Mouse (Mus musculus): ENCODE data around the gene Tnfrsf18. TPM values are rescaled to one million over a fixed set of nuclear protein-coding genes. Genes with fewer than 3 reads are reported as not detected.

Gene Tnfrsf18
- polyA plus RNA-seq, 1 experiment from 2014 or later, result 0.72 TPM

GRCm38 (mm10) chr4:156065156-156065894 lies 39.4 kb downstream of the Tnfrsf18 start:
- DNase-seq (ENCODE audit: extremely low spot score, low spot score), result no peak
- no peaks in the 10 kb centered on the region for H3K27me3 ChIP-seq (ENCODE audit: poor library complexity, severe bottlenecking)
- no peak overlapping the region for H3K27ac ChIP-seq
- no peak overlapping the region for H3K4me3 ChIP-seq
- 88% methylated on average over 10 of the region's 10 CpGs for WGBS
- peaks cover 24% of the 10 kb centered on the region for H3K4me1 ChIP-seq
- H3K9me3 ChIP-seq, result no peaks in the 10 kb centered on the region
- no peaks in the 10 kb centered on the region for H3K36me3 ChIP-seq (replicated peaks)

- no peaks in the 10 kb centered on the region for H3K9me3 ChIP-seq
- H3K27me3 ChIP-seq (ENCODE audit: poor library complexity, severe bottlenecking), result no peaks in the 10 kb centered on the region
- H3K4me3 ChIP-seq, result no peak overlapping the region
- H3K4me1 ChIP-seq, result peaks cover 37% of the 10 kb centered on the region
- no peaks in the 10 kb centered on the region for H3K36me3 ChIP-seq (replicated peaks)
- WGBS, result 72% methylated on average over 5 of the region's 5 CpGs
- no peak overlapping the region for H3K27ac ChIP-seq
- DNase-seq (ENCODE audit: extremely low spot score, low spot score), result no peak
Observed at GRCm38 (mm10) chr4:156067256-156067949, 41.4 kb downstream of the Tnfrsf18 start.

DNA sequence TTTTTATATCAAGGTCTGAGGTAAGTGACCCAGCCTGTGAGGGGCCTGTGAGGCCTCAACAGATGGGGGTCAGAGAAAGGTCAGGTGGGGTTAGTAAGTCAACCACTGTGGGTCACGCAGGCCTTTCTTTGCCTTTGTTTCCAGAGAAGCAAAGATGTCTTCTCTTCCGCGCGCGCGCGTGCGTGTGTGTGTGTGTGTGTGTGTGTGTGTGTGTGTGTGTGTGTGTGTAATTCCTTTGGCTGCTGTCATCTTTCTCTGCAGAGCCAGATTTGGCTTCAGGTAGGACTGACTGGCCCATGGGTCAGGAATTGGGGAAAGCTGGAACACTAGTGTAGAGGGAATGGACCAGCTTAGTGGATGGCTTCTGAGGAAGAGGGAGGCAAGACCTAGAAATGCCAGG lies 43.7 kb downstream of the Tnfrsf18 start:
- no peaks in the 10 kb centered on the region for H3K9me3 ChIP-seq
- peaks cover 24% of the 10 kb centered on the region for H3K4me1 ChIP-seq
- no peaks in the 10 kb centered on the region for H3K36me3 ChIP-seq (replicated peaks)
- no peaks in the 10 kb centered on the region for H3K27me3 ChIP-seq (ENCODE audit: poor library complexity, severe bottlenecking)
- WGBS, result 86% methylated on average over 8 of the region's 8 CpGs
- H3K27ac ChIP-seq, result peak overlapping the region; percentile 80
- no peak for DNase-seq (ENCODE audit: extremely low spot score, low spot score)
- no peak overlapping the region for H3K4me3 ChIP-seq

DNA sequence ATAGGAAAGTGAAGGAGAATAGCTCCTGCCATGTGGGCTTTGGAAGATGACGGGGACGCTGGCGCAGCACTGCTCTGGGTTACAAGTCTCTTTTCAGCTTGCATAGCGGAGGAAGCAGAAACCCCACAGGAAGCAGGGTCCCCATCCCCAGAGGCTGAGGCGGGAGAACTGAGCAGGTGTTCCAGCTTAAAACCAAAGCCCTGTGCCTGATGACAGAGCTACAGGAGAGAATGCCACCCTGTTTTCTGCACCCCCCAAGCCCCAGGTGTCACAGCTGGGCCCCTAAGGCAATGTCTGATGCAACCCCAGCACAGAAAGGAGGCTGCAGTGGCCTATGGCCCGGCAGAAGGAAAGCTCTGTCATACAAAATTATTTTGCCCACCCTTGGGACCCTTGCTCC lies 44.3 kb downstream of the Tnfrsf18 start:
- H3K27me3 ChIP-seq (ENCODE audit: poor library complexity, severe bottlenecking), result 0 out of 2 replicates have a peak, but pooled peaks cover 2% of the 10 kb centered on the region
- no peak overlapping the region for H3K4me3 ChIP-seq
- peaks cover 24% of the 10 kb centered on the region for H3K4me1 ChIP-seq
- DNase-seq (ENCODE audit: extremely low spot score, low spot score), result no peak
- WGBS, result 39% methylated on average over 6 of the region's 6 CpGs
- peak overlapping the region; percentile 80 for H3K27ac ChIP-seq
- H3K36me3 ChIP-seq (replicated peaks), result no peaks in the 10 kb centered on the region
- H3K9me3 ChIP-seq, result no peaks in the 10 kb centered on the region

GRCm38 (mm10) chr4:156070716-156071115 lies 44.8 kb downstream of the Tnfrsf18 start:
- WGBS, result 47% methylated on average over 2 of the region's 2 CpGs
- H3K27ac ChIP-seq, result peak overlapping the region; percentile 80
- DNase-seq (ENCODE audit: extremely low spot score, low spot score), result peak; percentile 28

GRCm38 (mm10) chr4:156076911-156077382 lies 51.0 kb downstream of the Tnfrsf18 start:
- Histone ChIP-seq H3K27ac (peak overlapping the region; percentile 78; the same call in 1 of the 2 replicates), H3K4me1 (peaks cover 22% of the 10 kb centered on the region), H3K4me3 (peak overlapping the region; percentile 59), H3K27me3 (ENCODE audit: poor library complexity, severe bottlenecking) (peaks cover 37% of the 10 kb centered on the region), H3K9me3 (no peaks in the 10 kb centered on the region), H3K36me3 (replicated peaks) (no peaks in the 10 kb centered on the region)
- WGBS, result 11% methylated on average over 8 of the region's 8 CpGs
- no peak for DNase-seq (ENCODE audit: extremely low spot score, low spot score)

More at GRCm38 (mm10) chr4:156070716-156071115, 44.8 kb downstream of the Tnfrsf18 start:
- H3K36me3 ChIP-seq (replicated peaks), result no peaks in the 10 kb centered on the region
- peaks cover 6% of the 10 kb centered on the region; the same call in 1 of the 2 replicates for H3K27me3 ChIP-seq (ENCODE audit: poor library complexity, severe bottlenecking)
- H3K4me1 ChIP-seq, result peaks cover 24% of the 10 kb centered on the region
- H3K9me3 ChIP-seq, result no peaks in the 10 kb centered on the region
- H3K4me3 ChIP-seq, result no peak overlapping the region

DNA sequence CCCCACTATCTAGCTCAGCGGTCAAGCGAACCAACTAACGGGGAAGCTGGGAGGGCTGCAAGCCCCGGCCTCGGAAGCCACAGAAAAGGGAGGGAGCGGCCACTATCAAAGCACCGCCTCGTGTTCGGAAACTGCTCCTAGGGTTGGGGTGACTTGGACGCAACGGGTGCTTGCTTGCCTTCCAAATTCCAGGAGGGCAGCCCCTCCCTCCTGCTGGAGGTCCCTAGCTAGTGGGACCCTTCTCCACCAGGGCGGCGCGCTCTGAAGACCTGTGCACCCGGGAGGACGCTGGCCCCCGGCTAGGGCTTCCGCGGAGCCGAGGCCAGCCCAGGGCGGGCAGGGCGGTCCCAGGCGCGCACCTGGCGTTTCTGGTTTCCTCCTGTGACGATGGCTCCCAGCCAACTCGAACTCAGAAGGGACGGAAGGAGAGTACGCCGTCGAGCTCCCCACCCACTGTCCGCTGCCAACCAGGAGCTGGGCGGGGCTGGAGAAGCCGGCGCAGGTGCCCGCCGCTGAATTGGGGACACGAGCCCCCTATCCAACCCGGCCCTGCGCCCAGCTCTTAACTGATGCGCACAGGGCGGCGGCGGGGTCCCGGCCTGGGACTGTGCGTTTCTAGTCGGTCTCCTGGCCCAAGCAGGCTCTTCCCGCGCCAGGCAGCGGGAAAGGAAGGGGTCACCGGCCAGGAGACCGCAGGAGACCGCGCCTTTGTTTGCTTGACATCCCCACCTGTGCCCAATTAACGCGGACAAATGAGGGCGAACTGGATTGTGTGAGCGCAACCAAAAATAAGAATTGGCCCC lies 51.7 kb downstream of the Tnfrsf18 start:
- H3K27ac ChIP-seq, result peak overlapping the region; percentile 78
- WGBS, result under 1% methylated on average over 58 of the region's 58 CpGs
- no peaks in the 10 kb centered on the region for H3K9me3 ChIP-seq
- peaks cover 27% of the 10 kb centered on the region for H3K4me1 ChIP-seq
- peaks cover 37% of the 10 kb centered on the region for H3K27me3 ChIP-seq (ENCODE audit: poor library complexity, severe bottlenecking)
- peak; percentile 38 for DNase-seq (ENCODE audit: extremely low spot score, low spot score)
- H3K4me3 ChIP-seq, result peak overlapping the region; percentile 59
- no peaks in the 10 kb centered on the region for H3K36me3 ChIP-seq (replicated peaks)

MicroRNAs encoded within 50 kb of the gene (microRNA counts, 519-probe panel; counts per million panel counts)
- microRNA mmu-miR-200a, result 341 counts per million, percentile 65 among the panel's probes with 10 or more counts
- 4,836 counts per million, percentile 83 among the panel's probes with 10 or more counts for microRNA mmu-miR-200b
- microRNA mmu-miR-429, result 4,901 counts per million, percentile 83 among the panel's probes with 10 or more counts

Small RNA genes lying within 50 kb of the gene (microRNA-seq; reads per million reads assigned to microRNA genes)
- gene Mir200a (350 reads per million, percentile 62 among the genes with 10 or more reads in this experiment), gene Mir200b (908 reads per million, percentile 74 among the genes with 10 or more reads in this experiment), gene Mir429 (2,848 reads per million, percentile 85 among the genes with 10 or more reads in this experiment)

Other genes with a start within 250 kb of the Tnfrsf18 start
- gene Tmem88b, start 240.3 kb upstream of the Tnfrsf18 start, polyA plus RNA-seq (2016; fragmentation: Nextera tagmentation; extraction: Ambion mirVana), result 0.24 and 0.27 TPM in 2 replicates
- gene Ankrd65, start 235.7 kb upstream of the Tnfrsf18 start, polyA plus RNA-seq (2016; fragmentation: Nextera tagmentation; extraction: Ambion mirVana), result not detected in 2 replicates
- gene Mrpl20, start 223.3 kb upstream of the Tnfrsf18 start, polyA plus RNA-seq (2016; fragmentation: Nextera tagmentation; extraction: Ambion mirVana), result 253 and 258 TPM in 2 replicates
- gene Ccnl2, start 213.7 kb upstream of the Tnfrsf18 start, polyA plus RNA-seq (2016; fragmentation: Nextera tagmentation; extraction: Ambion mirVana), result 166 and 168 TPM in 2 replicates
- gene Aurkaip1, start 194.9 kb upstream of the Tnfrsf18 start, polyA plus RNA-seq (2016; fragmentation: Nextera tagmentation; extraction: Ambion mirVana), result 165 and 172 TPM in 2 replicates
- gene Mxra8, start 186.5 kb upstream of the Tnfrsf18 start, polyA plus RNA-seq (2016; fragmentation: Nextera tagmentation; extraction: Ambion mirVana), result 37.6 and 39.4 TPM in 2 replicates
- gene Dvl1, start 178.8 kb upstream of the Tnfrsf18 start, polyA plus RNA-seq (2016; fragmentation: Nextera tagmentation; extraction: Ambion mirVana), result 4.6 and 5.3 TPM in 2 replicates
- 0.12 and 0.33 TPM in 2 replicates for gene Tas1r3, start 162.8 kb upstream of the Tnfrsf18 start, polyA plus RNA-seq (2016; fragmentation: Nextera tagmentation; extraction: Ambion mirVana)
- 21.2 and 24.0 TPM in 2 replicates for gene Cptp, start 156.7 kb upstream of the Tnfrsf18 start, polyA plus RNA-seq (2016; fragmentation: Nextera tagmentation; extraction: Ambion mirVana)
- gene Ints11, start 156.6 kb upstream of the Tnfrsf18 start, polyA plus RNA-seq (2016; fragmentation: Nextera tagmentation; extraction: Ambion mirVana), result 120 and 121 TPM in 2 replicates
- 54.5 and 56.3 TPM in 2 replicates for gene Pusl1, start 134.4 kb upstream of the Tnfrsf18 start, polyA plus RNA-seq (2016; fragmentation: Nextera tagmentation; extraction: Ambion mirVana)
- gene Acap3, start 134.3 kb upstream of the Tnfrsf18 start, polyA plus RNA-seq (2016; fragmentation: Nextera tagmentation; extraction: Ambion mirVana), result 24.3 and 24.5 TPM in 2 replicates
- 144 and 150 TPM in 2 replicates for gene Ube2j2, start 82.3 kb upstream of the Tnfrsf18 start, polyA plus RNA-seq (2016; fragmentation: Nextera tagmentation; extraction: Ambion mirVana)
- 18.4 and 20.9 TPM in 2 replicates for gene C1qtnf12, start 63.8 kb upstream of the Tnfrsf18 start, polyA plus RNA-seq (2016; fragmentation: Nextera tagmentation; extraction: Ambion mirVana)
- 12.7 and 14.0 TPM in 2 replicates for gene B3galt6, start 33.5 kb upstream of the Tnfrsf18 start, polyA plus RNA-seq (2016; fragmentation: Nextera tagmentation; extraction: Ambion mirVana)
- 134 and 135 TPM in 2 replicates for gene Sdf4, start 33.3 kb upstream of the Tnfrsf18 start, polyA plus RNA-seq (2016; fragmentation: Nextera tagmentation; extraction: Ambion mirVana)
- 0.72 and 1.1 TPM in 2 replicates for gene Tnfrsf4, start 12.3 kb upstream of the Tnfrsf18 start, polyA plus RNA-seq (2016; fragmentation: Nextera tagmentation; extraction: Ambion mirVana)
- gene Ttll10, start 33.2 kb downstream of the Tnfrsf18 start, polyA plus RNA-seq (2016; fragmentation: Nextera tagmentation; extraction: Ambion mirVana), result 0.10 and 0.41 TPM in 2 replicates
- 81.2 and 86.9 TPM in 2 replicates for gene 9430015G10Rik, start 83.8 kb downstream of the Tnfrsf18 start, polyA plus RNA-seq (2016; fragmentation: Nextera tagmentation; extraction: Ambion mirVana)
- 0.87 and 1.1 TPM in 2 replicates for gene Rnf223, start 104.3 kb downstream of the Tnfrsf18 start, polyA plus RNA-seq (2016; fragmentation: Nextera tagmentation; extraction: Ambion mirVana)
- gene Agrn, start 171.3 kb downstream of the Tnfrsf18 start, polyA plus RNA-seq (2016; fragmentation: Nextera tagmentation; extraction: Ambion mirVana), result 58.3 and 62.0 TPM in 2 replicates
- gene Isg15, start 174.7 kb downstream of the Tnfrsf18 start, polyA plus RNA-seq (2016; fragmentation: Nextera tagmentation; extraction: Ambion mirVana), result 0.38 and 0.43 TPM in 2 replicates
- gene AW011738, start 177.1 kb downstream of the Tnfrsf18 start, polyA plus RNA-seq (2016; fragmentation: Nextera tagmentation; extraction: Ambion mirVana), result 3.9 and 4.4 TPM in 2 replicates
- gene Perm1, start 189.7 kb downstream of the Tnfrsf18 start, polyA plus RNA-seq (2016; fragmentation: Nextera tagmentation; extraction: Ambion mirVana), result 1.1 TPM in 2 replicates
- gene Plekhn1, start 208.7 kb downstream of the Tnfrsf18 start, polyA plus RNA-seq (2016; fragmentation: Nextera tagmentation; extraction: Ambion mirVana), result 21.9 and 23.1 TPM in 2 replicates
- 122 and 124 TPM in 2 replicates for gene Noc2l, start 209.8 kb downstream of the Tnfrsf18 start, polyA plus RNA-seq (2016; fragmentation: Nextera tagmentation; extraction: Ambion mirVana)
- gene Samd11, start 229.5 kb downstream of the Tnfrsf18 start, polyA plus RNA-seq (2016; fragmentation: Nextera tagmentation; extraction: Ambion mirVana), result 0.42 and 0.78 TPM in 2 replicates